In genomic region chr2:93850317-93850944, GRCm38 (mm10) we compare ENCODE assay signal across 8 mouse cellular contexts. TPM values are rescaled to one million over a fixed set of nuclear protein-coding genes. Genes with fewer than 3 reads are reported as not detected.
DNase-seq lines count a peak whose midpoint lies in the region; ATAC-seq lines count a peak whose summit lies in the region.

No protein-coding gene starts in this region.

- peaks cover 3 to 16% of the 10 kb centered on the region in 2 experiments for H3K4me1 ChIP-seq in heart, embryonic 14.5 days (ENCODE audit: control insufficient read depth in 2 of 2, insufficient read depth in 2 of 2, low read length in 2 of 2)
- peaks cover 36% of the 10 kb centered on the region for H3K4me1 ChIP-seq in embryonic facial prominence, embryonic 10.5 days
- H3K4me1 ChIP-seq in limb, embryonic 10.5 days = peaks cover 39% of the 10 kb centered on the region
- peaks cover 30% of the 10 kb centered on the region for H3K4me1 ChIP-seq in neural tube, embryonic 13.5 days (replicated peaks)

- intact Hi-C loops in left cerebral cortex, postnatal 14 days (cut with DNase I) = no loop called here

- peak overlapping the region in 1 of 2 experiments; percentile 73; a peak in 2 of 4 replicates for H3K4me3 ChIP-seq in heart, embryonic 14.5 days (ENCODE audit: control insufficient read depth in 1 of 2, insufficient read depth in 1 of 2, low read depth in 1 of 2, low read length in 2 of 2)
- H3K4me3 ChIP-seq in embryonic facial prominence, embryonic 10.5 days = peak overlapping the region; percentile 77
- peak overlapping the region; percentile 69 for H3K4me3 ChIP-seq in limb, embryonic 10.5 days
- peak overlapping the region; percentile 51 for H3K4me3 ChIP-seq in neural tube, embryonic 13.5 days

- H3K4me2 ChIP-seq in heart, embryonic 14.5 days (ENCODE audit: low read length) = peak overlapping the region; percentile 89
- H3K4me2 ChIP-seq in neural tube, embryonic 13.5 days = peak overlapping the region; percentile 59

- H3K9me3 ChIP-seq in heart, embryonic 14.5 days (ENCODE audit: control insufficient read depth, low read length) = no peaks in the 10 kb centered on the region
- H3K9me3 ChIP-seq in embryonic facial prominence, embryonic 10.5 days = no peaks in the 10 kb centered on the region
- no peaks in the 10 kb centered on the region for H3K9me3 ChIP-seq in limb, embryonic 10.5 days (replicated peaks)
- no peaks in the 10 kb centered on the region for H3K9me3 ChIP-seq in neural tube, embryonic 13.5 days

- DNase-seq in heart, adult 8-10 months (ENCODE audit: low spot score) = no peak
- no peak for DNase-seq in embryonic facial prominence, embryonic 10.5 days (ENCODE audit: low spot score)
- DNase-seq in limb, embryonic 10.5 days (ENCODE audit: low spot score) = no peak
- no peak for DNase-seq in left cerebral cortex, postnatal 14 days (ENCODE audit: low spot score in 2 of 2)
- DNase-seq in left cerebral cortex, adult 18-20 months (ENCODE audit: low spot score in 2 of 2) = no peak
- no peak for DNase-seq in right cerebral cortex, postnatal 4 days

- H3K27me3 ChIP-seq in heart, embryonic 14.5 days (ENCODE audit: control insufficient read depth, insufficient read depth, low read length) = 0 out of 2 replicates have a peak, but pooled peaks cover 4% of the 10 kb centered on the region
- peaks cover 6% of the 10 kb centered on the region; the same call in 1 of the 2 replicates for H3K27me3 ChIP-seq in embryonic facial prominence, embryonic 10.5 days (replicated peaks; ENCODE audit: low read depth, poor library complexity, severe bottlenecking)
- no peaks in the 10 kb centered on the region for H3K27me3 ChIP-seq in limb, embryonic 10.5 days (ENCODE audit: low read depth, poor library complexity, severe bottlenecking)
- H3K27me3 ChIP-seq in neural tube, embryonic 13.5 days = no peaks in the 10 kb centered on the region

- H3K9ac ChIP-seq in heart, embryonic 14.5 days (ENCODE audit: low read length) = 0 out of 2 replicates have a peak overlapping the region, but pooled peaks have one; percentile 86
- H3K9ac ChIP-seq in neural tube, embryonic 13.5 days = no peak overlapping the region

- 46% methylated on average over 13 of the region's 13 CpGs for WGBS in heart, embryonic 14.5 days
- 51% methylated on average over 13 of the region's 13 CpGs for WGBS in embryonic facial prominence, embryonic 10.5 days
- 50% methylated on average over 13 of the region's 13 CpGs for WGBS in limb, embryonic 10.5 days
- WGBS in neural tube, embryonic 13.5 days = 53% methylated on average over 13 of the region's 13 CpGs

- no peak for ATAC-seq in heart, embryonic 14.5 days (ENCODE audit: insufficient number of reproducible peaks, insufficient read depth, low FRiP score, low read depth)
- ATAC-seq in neural tube, embryonic 13.5 days (ENCODE audit: low read depth) = no peak

- peaks cover 10% of the 10 kb centered on the region; the same call in 1 of the 2 replicates for H3K36me3 ChIP-seq in heart, embryonic 14.5 days (ENCODE audit: control insufficient read depth, insufficient read depth, low read length)
- peaks cover 27% of the 10 kb centered on the region for H3K36me3 ChIP-seq in embryonic facial prominence, embryonic 10.5 days (replicated peaks)
- peaks cover 25% of the 10 kb centered on the region for H3K36me3 ChIP-seq in limb, embryonic 10.5 days
- H3K36me3 ChIP-seq in neural tube, embryonic 13.5 days = 0 out of 2 replicates have a peak, but pooled peaks cover 6% of the 10 kb centered on the region

- no peak overlapping the region for H3K27ac ChIP-seq in heart, embryonic 14.5 days (replicated peaks in 1 of 2; ENCODE audit: control insufficient read depth in 1 of 2, insufficient read depth in 1 of 2, low read depth in 2 of 2, low read length in 2 of 2)
- no peak overlapping the region for H3K27ac ChIP-seq in embryonic facial prominence, embryonic 10.5 days (replicated peaks)
- no peak overlapping the region for H3K27ac ChIP-seq in limb, embryonic 10.5 days
- H3K27ac ChIP-seq in neural tube, embryonic 13.5 days (replicated peaks) = no peak overlapping the region

RNA-seq across cellular contexts. Expression of gene Accs, which starts 0.7 kb away (rescaled TPM):
- polyA plus RNA-seq in heart, embryonic 14.5 days (2014; fragmentation: Nextera tagmentation; extraction: Ambion mirVana) = 8.5 and 8.8 TPM in 2 replicates
- total RNA-seq in heart, adult 8-10 months (2022) = 1 to 10 TPM; 4.1 to 9.5 (median 5.7) TPM
- 10.9 and 11.2 TPM in 2 replicates for polyA plus RNA-seq in embryonic facial prominence, embryonic 10.5 days (2016; fragmentation: Nextera tagmentation; extraction: Ambion mirVana)
- polyA plus RNA-seq in limb, embryonic 10.5 days (2016; fragmentation: Nextera tagmentation; extraction: Ambion mirVana) = 9.3 and 10.2 TPM in 2 replicates
- polyA plus RNA-seq in neural tube, embryonic 13.5 days (2015; fragmentation: Nextera tagmentation; extraction: Ambion mirVana) = 5.1 and 7.1 TPM in 2 replicates
- 1 to 10 TPM; 3.2 to 3.7 TPM for total RNA-seq in left cerebral cortex, postnatal 14 days (2021)
- 1 to 10 TPM; 3.4 to 4.9 TPM for total RNA-seq in left cerebral cortex, adult 18-20 months (2021)

RNA-seq across cellular contexts. Expression of gene Accsl, which starts 18.5 kb away (rescaled TPM):
- polyA plus RNA-seq in heart, embryonic 14.5 days (2014; fragmentation: Nextera tagmentation; extraction: Ambion mirVana) = not detected in 2 replicates
- total RNA-seq in heart, adult 8-10 months (2022) = not detected
- 0.14 and 0.34 TPM in 2 replicates for polyA plus RNA-seq in embryonic facial prominence, embryonic 10.5 days (2016; fragmentation: Nextera tagmentation; extraction: Ambion mirVana)
- polyA plus RNA-seq in limb, embryonic 10.5 days (2016; fragmentation: Nextera tagmentation; extraction: Ambion mirVana) = not detected in 2 replicates
- 0.08 TPM in 1 of 2 replicates, not detected in the other for polyA plus RNA-seq in neural tube, embryonic 13.5 days (2015; fragmentation: Nextera tagmentation; extraction: Ambion mirVana)
- total RNA-seq in left cerebral cortex, postnatal 14 days (2021) = 1 to 10 TPM in 1 of 2 experiments, not detected in 1; 1.2 TPM
- total RNA-seq in left cerebral cortex, adult 18-20 months (2021) = under 1 TPM in 1 of 2 experiments, not detected in 1; 0.21 TPM

RNA-seq across cellular contexts. Expression of gene Ext2, which starts 28.1 kb away (rescaled TPM):
- 70.8 and 73.1 TPM in 2 replicates for polyA plus RNA-seq in heart, embryonic 14.5 days (2014; fragmentation: Nextera tagmentation; extraction: Ambion mirVana)
- total RNA-seq in heart, adult 8-10 months (2022) = 10 to 100 TPM; 40.9 to 43.0 (median 42.0) TPM
- 73.6 and 76.0 TPM in 2 replicates for polyA plus RNA-seq in embryonic facial prominence, embryonic 10.5 days (2016; fragmentation: Nextera tagmentation; extraction: Ambion mirVana)
- 70.0 and 79.1 TPM in 2 replicates for polyA plus RNA-seq in limb, embryonic 10.5 days (2016; fragmentation: Nextera tagmentation; extraction: Ambion mirVana)
- polyA plus RNA-seq in neural tube, embryonic 13.5 days (2015; fragmentation: Nextera tagmentation; extraction: Ambion mirVana) = 71.4 and 78.4 TPM in 2 replicates
- 10 to 100 TPM; 53.6 to 55.7 TPM for total RNA-seq in left cerebral cortex, postnatal 14 days (2021)
- total RNA-seq in left cerebral cortex, adult 18-20 months (2021) = 10 to 100 TPM; 54.5 to 55.2 TPM
